Mouse (Mus musculus) forebrain, postnatal 0 days (tissue): ENCODE measurements at regions not wholly inside any gene's neighbourhood (a gene's known extent, or its start where the extent isn't known, plus 50 kb on each side); places are given as distances from the start of the nearest gene placed in this dataset.
A peak's percentile ranks its signal among the peaks of the same experiment; 100 is the strongest.

Experiments
- ATAC-seq: fragments of 200-750 bp; cut with Nextera tagmentation; 2 replicates; pipeline ENCODE4 v1.8.0; 2017; ENCODE audit warnings: mild to moderate bottlenecking, moderate library complexity
- DNase-seq: peaks from one replicate; pipeline ENCODE4 v3.0.0-alpha.2; 2015
- H3K27ac ChIP-seq: fragments of 300-500 bp; sonication (generic); 2 replicates; pipeline ENCODE4 v1.5.1; 2014; ENCODE audit warnings: low read depth, mild to moderate bottlenecking, antibody characterized with exemption, low read length, moderate library complexity, mixed read lengths
- H3K27me3 ChIP-seq: fragments of 300-500 bp; sonication (generic); 2 replicates; pipeline ENCODE4 v1.6.1; 2014; ENCODE audit warnings: mild to moderate bottlenecking, low read length, mixed read lengths; ENCODE audit not compliant: insufficient read depth
- H3K36me3 ChIP-seq: fragments of 300-500 bp; sonication (generic); 2 replicates; pipeline ENCODE4 v1.6.1; 2014; ENCODE audit warnings: mild to moderate bottlenecking, moderate library complexity; ENCODE audit not compliant: insufficient read depth
- H3K4me1 ChIP-seq: fragments of 300-500 bp; sonication (generic); 2 replicates; pipeline ENCODE4 v1.6.1; 2014; ENCODE audit warnings: antibody characterized with exemption; ENCODE audit not compliant: insufficient read depth
- H3K4me2 ChIP-seq: fragments of 300-500 bp; sonication (generic); 2 replicates; pipeline ENCODE4 v1.6.1; 2014; ENCODE audit warnings: low read depth, mild to moderate bottlenecking, moderate library complexity
- H3K4me3 ChIP-seq: fragments of 300-500 bp; sonication (generic); 2 replicates; pipeline ENCODE4 v1.5.1; 2014; ENCODE audit warnings: low read depth, low read length, mixed read lengths
- H3K9ac ChIP-seq: fragments of 300-500 bp; sonication (generic); 2 replicates; pipeline ENCODE4 v1.6.1; 2014; ENCODE audit warnings: mild to moderate bottlenecking
- H3K9me3 ChIP-seq: fragments of 300-500 bp; sonication (generic); 2 replicates; pipeline ENCODE4 v1.6.1; 2016; ENCODE audit warnings: low read length
- CTCF ChIP-seq: sonication (generic); IDR thresholded peaks from 2 replicates; pipeline ENCODE4 v1.5.1; 2016; ENCODE audit warnings: antibody characterized with exemption, control low read depth, low read depth
- WGBS: fragments of 180-500 bp; shearing (Covaris S2); extraction: QIAGEN DNeasy Blood & Tissue Kit; methylation state at CpG from one replicate; pipeline ENCODE4 v1.1.7; 2014; 5-methylcytosine and 5-hydroxymethylcytosine counted together

DNA sequence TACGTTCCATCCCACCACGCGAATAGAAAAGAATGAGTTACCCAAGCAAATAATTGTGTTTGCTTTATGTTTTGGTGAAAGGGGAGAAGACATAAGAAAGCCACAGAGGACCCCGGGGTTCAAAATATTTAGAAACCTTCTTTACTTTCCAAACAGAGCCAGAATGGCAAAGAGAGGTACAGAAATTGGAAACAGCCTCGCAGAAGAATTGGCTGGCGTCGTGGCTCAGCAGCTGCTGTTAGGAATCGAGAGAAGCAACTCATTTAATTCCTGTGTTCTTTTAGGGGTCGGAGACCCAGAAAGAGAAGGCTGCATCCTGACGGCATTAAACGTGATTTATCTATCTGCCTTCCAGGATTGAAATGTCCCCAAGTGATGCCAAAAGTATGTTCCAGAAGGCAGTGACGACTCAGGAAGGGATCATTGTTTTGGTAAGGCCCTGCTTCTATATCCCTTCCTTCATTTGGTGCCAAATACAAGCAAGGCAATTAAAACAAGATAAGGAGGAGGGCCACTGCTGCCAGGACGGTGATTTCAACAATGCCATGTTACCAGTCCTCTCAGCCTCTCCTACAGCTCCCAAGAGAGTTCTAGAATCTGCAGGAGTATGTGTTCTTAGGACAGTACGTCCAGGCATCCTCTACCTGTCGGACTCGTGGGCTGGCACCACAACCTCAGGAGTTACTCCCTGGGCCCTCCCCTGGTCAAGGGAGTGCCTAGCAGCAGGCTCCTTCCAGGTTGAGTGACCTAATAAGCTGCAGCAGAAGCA lies 334.8 kb downstream of the Efnb2 start:
- no peak overlapping the region for H3K27ac ChIP-seq
- H3K4me3 ChIP-seq = no peak overlapping the region
- WGBS = 45% methylated on average over 16 of the region's 16 CpGs
- peaks cover 11% of the 10 kb centered on the region; the same call in 1 of the 2 replicates for H3K4me1 ChIP-seq
- ATAC-seq (peak; percentile 38; the same call in 1 of the 2 replicates), DNase-seq (peak; percentile 43)
- TF ChIP-seq CTCF = no peak
- H3K36me3 ChIP-seq = no peaks in the 10 kb centered on the region
- no peak overlapping the region for H3K4me2 ChIP-seq
- H3K9me3 ChIP-seq = no peaks in the 10 kb centered on the region
- H3K9ac ChIP-seq = no peak overlapping the region
- H3K27me3 ChIP-seq = no peaks in the 10 kb centered on the region

DNA sequence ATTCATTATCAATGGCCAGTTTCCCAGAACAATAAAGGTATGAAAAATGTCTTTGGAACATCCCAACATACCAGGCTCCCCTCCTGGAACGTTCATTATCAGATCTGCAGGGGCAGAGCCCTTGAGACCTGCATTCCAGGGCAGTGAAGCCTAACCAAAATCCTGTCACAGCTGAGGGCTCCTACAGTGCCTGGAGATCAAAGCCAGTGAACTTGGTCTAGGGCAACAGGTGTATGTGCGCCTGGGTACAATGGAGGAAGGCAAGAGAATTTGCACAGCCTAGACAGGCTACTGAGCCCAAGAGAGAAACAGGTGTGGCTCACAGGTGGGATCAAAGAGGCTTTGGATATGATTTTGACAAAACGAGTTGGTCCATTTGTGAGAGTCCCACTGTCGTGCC lies 335.6 kb downstream of the Efnb2 start:
- H3K36me3 ChIP-seq = no peaks in the 10 kb centered on the region
- H3K9me3 ChIP-seq = no peaks in the 10 kb centered on the region
- H3K27me3 ChIP-seq = no peaks in the 10 kb centered on the region
- 49% methylated on average over 4 of the region's 4 CpGs for WGBS
- H3K9ac ChIP-seq = no peak overlapping the region
- TF ChIP-seq CTCF = no peak
- H3K27ac ChIP-seq = no peak overlapping the region
- no peak for DNase-seq
- H3K4me3 ChIP-seq = no peak overlapping the region
- peaks cover 11% of the 10 kb centered on the region; the same call in 1 of the 2 replicates for H3K4me1 ChIP-seq
- ATAC-seq = no peak
- no peak overlapping the region for H3K4me2 ChIP-seq

- H3K27ac ChIP-seq = no peak overlapping the region
- H3K36me3 ChIP-seq = no peaks in the 10 kb centered on the region
- no peak for ATAC-seq
- no peaks in the 10 kb centered on the region for H3K9me3 ChIP-seq
- H3K4me1 ChIP-seq = peaks cover 11% of the 10 kb centered on the region; the same call in 1 of the 2 replicates
- H3K27me3 ChIP-seq = no peaks in the 10 kb centered on the region
- DNase-seq = peak; percentile 21
- H3K4me3 ChIP-seq = no peak overlapping the region
- 42% methylated on average over 5 of the region's 5 CpGs for WGBS
- no peak for TF ChIP-seq CTCF
- H3K9ac ChIP-seq = no peak overlapping the region
- no peak overlapping the region for H3K4me2 ChIP-seq
Measured at GRCm38 (mm10) chr8:8324520-8324919, 336.5 kb downstream of the Efnb2 start.

DNA sequence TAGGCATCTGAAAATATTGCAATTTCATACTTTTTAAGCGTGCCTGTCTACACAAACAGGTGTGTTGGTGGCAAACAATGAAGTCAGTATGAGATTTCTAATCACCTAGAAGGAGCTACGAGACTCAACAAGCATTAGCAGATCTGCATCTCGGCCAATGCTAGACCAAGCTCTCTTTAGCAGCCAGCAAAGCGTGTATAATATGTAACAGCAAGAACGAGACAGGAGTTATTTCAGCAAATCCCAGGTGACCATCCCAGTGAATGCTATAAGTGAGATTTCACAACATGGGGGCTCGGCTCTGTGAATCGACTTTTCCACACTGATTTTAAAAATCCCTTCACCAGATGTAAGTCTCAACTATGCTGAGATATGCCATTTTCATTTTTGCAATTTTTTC lies 352.8 kb downstream of the Efnb2 start:
- DNase-seq (peak; percentile 34), ATAC-seq (no peak)
- Histone ChIP-seq H3K9ac (no peak overlapping the region), H3K27ac (no peak overlapping the region), H3K36me3 (no peaks in the 10 kb centered on the region), H3K4me1 (no peaks in the 10 kb centered on the region), H3K9me3 (no peaks in the 10 kb centered on the region), H3K4me2 (no peak overlapping the region), H3K27me3 (no peaks in the 10 kb centered on the region), H3K4me3 (no peak overlapping the region)
- 36% methylated on average over 7 of the region's 7 CpGs for WGBS
- TF ChIP-seq CTCF = no peak

DNA sequence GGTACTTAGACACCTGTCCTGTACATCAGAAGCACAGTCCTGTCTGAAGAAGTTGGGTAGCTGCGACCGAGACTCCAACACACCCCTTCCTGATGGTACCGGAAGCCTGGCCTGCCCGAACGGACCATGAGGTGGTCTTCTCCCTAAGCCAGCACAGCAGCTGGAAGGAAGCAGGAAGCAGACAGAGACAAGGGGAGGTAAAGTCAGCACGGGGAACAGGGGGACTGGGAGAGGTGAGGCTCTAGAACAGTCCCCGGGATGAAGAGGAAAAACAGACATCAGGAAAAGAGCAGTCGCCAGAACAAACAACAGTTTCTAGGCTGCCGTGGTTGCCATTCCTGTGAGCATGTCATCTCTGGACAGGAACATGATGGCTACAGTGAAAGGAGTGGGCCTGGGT lies 353.6 kb downstream of the Efnb2 start:
- Histone ChIP-seq H3K9me3 (no peaks in the 10 kb centered on the region), H3K36me3 (no peaks in the 10 kb centered on the region), H3K4me3 (no peak overlapping the region), H3K27ac (no peak overlapping the region), H3K4me1 (no peaks in the 10 kb centered on the region), H3K4me2 (no peak overlapping the region), H3K27me3 (no peaks in the 10 kb centered on the region), H3K9ac (no peak overlapping the region)
- TF ChIP-seq CTCF = no peak
- ATAC-seq = no peak
- DNase-seq = no peak
- 83% methylated on average over 9 of the region's 9 CpGs for WGBS

GRCm38 (mm10) chr8:8299965-8300767 lies 360.9 kb downstream of the Efnb2 start:
- WGBS = 68% methylated on average over 6 of the region's 6 CpGs
- no peak overlapping the region for H3K4me2 ChIP-seq
- no peak for TF ChIP-seq CTCF
- ATAC-seq (no peak), DNase-seq (no peak)
- H3K4me1 ChIP-seq = no peaks in the 10 kb centered on the region
- H3K27ac ChIP-seq = no peak overlapping the region
- no peak overlapping the region for H3K9ac ChIP-seq
- no peaks in the 10 kb centered on the region for H3K9me3 ChIP-seq
- H3K36me3 ChIP-seq = no peaks in the 10 kb centered on the region
- no peak overlapping the region for H3K4me3 ChIP-seq
- H3K27me3 ChIP-seq = no peaks in the 10 kb centered on the region
